Mouse (Mus musculus): ENCODE measurements around the gene Gja10. TPM values are rescaled to one million over a fixed set of nuclear protein-coding genes. Genes with fewer than 3 reads are reported as not detected.

Gja10 gene
- polyA plus RNA-seq, 1 experiment = not detected

DNA sequence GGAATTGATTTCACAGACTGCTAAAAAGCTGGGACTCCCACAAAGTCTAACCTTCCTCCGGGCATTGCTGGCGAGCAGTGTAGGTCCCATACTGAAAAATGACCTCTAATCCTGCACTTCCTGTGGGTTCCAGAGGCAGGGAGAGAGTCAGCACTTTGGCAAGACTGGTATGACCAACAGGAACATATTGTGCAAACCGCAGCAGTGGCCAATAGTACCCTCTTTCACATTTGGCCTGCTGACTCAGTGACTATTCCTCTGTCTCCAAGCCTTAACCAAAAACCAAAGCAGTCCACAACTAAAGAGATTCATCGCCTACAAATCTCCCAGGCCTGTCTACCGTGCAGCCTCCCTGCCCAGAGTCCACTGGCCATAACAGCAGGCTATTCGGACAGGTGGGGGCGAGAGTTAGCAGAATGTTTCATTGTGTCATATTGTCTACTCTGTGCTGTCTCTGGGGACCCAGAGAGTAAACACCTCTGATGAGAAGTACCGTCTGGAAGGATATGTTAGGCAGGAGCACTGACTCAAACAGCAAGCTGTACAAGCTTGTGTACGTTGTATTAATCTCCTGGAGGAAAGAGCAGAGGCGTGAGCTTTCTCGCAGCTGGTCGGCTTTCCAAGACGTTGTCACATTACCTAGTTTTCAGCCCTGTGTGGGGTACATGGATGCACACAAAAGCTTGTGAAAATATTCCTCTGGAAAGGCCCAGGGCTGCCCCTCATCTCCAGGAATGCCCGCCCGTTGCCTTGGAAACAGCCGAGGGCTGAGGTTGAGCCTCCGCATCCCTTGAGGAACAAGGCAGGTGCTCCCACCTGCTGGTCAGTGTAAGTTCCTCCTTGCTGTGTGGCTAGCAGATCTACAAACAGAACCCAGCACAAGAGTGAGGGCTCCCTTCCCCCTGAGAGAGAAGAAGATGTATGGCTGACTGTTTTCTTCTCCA, 32.3 kb downstream of the Gja10 start:
- TF ChIP-seq GATA1 (IDR thresholded peaks at IDR 0.05; ENCODE audit: low read length) = no peak

DNA sequence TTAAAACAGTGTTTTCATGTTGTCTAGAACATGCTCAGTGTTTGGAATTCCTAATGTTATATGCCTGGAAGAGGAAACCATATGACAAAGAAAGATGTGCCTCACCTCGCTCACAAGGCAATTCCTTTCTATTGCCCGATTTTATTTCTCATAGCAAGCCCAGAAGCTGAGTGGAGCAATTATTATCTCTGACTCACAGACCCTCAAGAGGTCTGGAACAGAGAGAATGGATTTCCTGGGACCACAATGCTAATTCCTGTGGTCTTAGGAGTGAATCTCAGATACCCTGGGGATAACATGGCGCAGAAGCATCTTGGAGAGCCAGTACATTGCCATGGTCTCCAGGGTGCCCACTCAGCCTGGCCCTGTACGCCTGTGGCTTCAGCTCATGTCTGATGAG, 33.5 kb downstream of the Gja10 start:
- no peak for TF ChIP-seq GATA1 (IDR thresholded peaks at IDR 0.05; ENCODE audit: low read length)

DNA sequence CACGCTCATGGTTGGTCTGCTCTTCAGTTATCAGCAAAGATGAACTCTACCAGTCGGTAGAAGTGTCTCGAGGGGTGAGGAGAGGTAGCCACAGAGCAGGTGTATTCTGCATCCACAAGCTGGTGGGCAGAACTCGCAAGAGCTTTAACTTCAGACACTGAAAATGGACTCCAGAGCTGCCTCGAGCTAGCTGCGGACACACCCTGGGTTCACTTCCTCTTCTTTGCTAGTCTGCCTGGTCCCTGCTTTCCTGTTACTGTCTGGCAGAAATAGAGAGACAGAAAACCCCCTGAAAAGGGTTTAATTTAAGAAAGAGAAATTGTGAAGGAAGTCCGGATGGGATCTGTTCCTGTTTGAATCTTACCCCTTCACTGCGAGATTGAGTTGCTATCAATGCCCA, 37.6 kb downstream of the Gja10 start:
- TF ChIP-seq GATA1 (IDR thresholded peaks at IDR 0.05; ENCODE audit: low read length) = no peak

DNA sequence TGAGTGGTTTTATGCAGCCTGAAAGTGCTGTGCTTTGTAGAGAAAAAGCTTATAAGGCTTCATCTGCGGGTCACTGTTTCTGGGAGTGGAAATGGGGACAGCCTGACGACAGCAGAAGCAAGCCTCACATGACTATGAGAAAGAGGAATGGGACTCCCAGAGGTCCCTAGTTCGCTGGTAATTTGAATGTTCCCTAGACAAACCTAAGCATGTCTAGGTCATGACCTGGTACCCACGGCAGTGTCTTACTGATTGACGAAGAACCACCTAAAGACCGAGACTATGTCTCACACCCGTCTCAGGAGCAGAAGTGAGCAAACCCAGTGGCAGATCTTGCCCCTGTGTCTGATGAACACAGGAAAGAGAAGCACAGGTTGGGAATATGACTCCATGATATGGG, 38.1 kb downstream of the Gja10 start:
- TF ChIP-seq GATA1 (IDR thresholded peaks at IDR 0.05; ENCODE audit: low read length) = no peak

DNA sequence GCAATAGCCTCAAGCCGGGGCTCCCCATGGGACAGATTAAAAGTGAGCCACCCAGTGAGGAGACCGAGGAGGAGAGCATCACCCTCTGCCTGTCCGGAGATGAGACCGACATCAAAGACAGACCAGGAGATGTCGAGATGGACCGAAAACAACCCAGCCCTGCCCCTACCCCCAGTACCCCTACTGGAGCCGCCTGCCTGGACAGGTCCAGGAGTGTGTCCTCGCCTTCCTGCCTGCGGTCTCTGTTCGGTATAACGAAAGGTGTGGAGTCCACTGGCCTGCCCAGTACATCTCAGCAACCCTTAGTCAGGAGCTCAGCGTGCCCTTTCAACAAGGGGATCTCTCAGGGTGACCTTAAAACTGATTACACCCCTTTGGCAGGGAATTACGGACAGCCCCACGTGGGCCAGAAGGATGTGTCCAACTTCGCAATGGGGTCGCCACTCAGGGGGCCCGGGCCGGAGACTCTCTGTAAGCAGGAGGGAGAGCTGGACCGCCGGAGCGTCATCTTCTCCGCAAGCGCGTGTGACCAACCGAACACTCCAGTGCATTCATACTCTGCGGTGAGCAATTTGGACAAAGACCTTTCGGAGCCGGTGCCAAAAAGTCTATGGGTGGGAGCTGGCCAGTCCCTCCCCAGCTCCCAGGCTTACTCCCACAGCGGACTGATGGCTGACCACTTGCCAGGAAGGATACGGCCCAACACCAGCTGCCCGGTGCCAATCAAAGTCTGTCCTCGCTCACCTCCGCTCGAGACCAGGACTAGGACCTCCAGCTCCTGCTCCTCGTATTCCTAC, 40.0 kb downstream of the Gja10 start:
- no peak for TF ChIP-seq GATA1 (IDR thresholded peaks at IDR 0.05; ENCODE audit: low read length)

DNA sequence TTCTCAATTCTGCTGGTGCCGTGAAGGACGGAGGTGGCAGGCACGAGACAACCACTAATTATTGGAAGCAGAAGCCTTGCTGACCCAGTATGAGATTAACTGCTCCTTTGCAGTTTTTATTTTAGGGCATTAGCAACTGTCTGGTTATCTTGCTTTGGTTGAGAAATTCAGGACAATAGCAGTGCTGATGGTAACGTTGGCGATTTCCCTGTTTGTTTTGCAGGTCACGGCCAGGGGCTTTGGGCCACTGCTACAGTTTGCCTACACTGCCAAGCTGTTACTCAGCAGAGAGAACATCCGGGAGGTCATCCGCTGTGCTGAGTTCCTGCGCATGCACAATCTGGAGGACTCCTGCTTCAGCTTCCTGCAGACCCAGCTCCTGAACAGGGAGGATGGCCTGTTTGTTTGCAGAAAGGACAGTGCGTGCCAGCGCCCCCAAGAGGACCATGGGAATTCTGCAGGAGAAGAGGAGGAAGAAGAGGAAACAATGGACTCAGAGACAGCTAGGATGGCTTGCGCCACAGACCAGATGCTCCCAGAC, 40.9 kb downstream of the Gja10 start:
- no peak for TF ChIP-seq GATA1 (IDR thresholded peaks at IDR 0.05; ENCODE audit: low read length)

DNA sequence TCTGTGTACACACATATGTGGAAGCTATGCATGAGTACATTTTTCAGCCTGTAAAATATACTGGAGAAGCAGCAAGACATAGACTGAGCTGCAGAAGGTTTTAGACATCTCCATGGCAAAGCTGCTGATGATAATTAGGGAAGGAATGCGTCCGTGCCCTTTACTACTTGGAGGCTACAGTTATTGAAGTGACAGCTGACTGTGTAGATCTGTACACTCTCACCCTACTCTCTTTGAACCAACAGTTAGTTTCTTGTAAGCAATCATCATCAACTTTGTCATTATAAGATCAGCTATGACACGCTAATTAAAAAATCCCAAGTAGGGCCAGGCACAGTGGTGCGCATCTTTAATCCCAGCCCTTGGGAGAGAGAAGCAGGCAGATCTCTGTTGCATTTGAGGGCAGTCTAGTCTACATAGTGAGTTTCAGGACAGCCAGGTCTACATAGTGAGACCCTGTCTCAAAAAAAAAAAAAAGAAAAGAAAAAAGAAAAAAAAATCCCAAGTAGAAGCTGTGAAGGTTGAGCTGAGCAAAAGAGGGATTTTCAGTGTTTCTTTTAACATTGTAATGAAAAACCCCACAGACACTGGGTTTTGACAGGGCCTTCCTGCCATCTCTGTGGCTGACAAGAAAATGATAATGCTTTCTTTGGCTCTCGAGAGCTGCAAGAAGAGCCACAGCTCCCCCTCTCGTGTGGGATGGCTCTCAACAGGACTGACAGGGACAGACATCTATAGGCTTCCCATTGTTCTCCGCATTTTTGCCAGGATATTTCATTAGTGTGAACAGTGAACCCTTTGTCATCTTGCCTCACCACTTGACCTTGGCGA, 41.6 kb downstream of the Gja10 start:
- TF ChIP-seq GATA1 (IDR thresholded peaks at IDR 0.05; ENCODE audit: low read length) = no peak

DNA sequence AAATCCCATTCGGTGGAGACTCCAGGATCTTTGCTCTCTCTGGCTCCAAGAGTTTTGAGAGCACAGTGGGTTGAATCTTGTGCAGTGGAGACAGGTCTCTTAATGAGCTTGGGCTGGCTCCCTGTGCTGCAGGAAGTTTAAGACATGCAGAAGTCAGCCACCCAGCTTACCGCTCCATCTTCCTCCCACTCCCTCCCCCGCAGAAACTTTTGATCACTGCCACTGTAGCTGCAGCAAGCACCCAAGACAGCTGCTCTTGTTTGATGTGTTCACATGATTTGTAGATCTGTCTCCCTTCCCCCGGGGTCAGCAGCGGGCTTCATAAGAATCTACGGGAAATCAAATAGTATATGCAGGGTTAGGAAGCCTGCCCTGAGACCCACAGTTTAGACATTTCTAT, 42.3 kb downstream of the Gja10 start:
- TF ChIP-seq GATA1 (IDR thresholded peaks at IDR 0.05; ENCODE audit: low read length) = no peak

DNA sequence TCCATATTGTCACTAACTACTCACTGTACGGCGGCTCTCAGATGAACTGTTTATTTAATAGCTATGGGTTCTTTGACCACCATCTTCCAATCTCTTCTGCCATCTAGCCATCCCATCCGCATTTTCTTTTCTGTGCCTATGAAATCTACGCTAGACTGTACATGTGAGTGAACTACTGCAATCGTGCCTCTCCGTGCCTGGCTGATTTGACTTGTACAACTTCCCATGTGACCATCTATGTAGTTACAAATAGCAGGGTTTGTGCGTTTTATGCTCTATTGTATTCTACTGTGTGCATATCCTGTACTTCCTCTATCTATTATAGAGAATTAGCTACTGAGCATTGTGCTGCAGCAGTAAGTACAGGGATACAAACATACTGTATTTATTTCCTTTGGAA, 47.1 kb downstream of the Gja10 start:
- no peak for TF ChIP-seq GATA1 (IDR thresholded peaks at IDR 0.05; ENCODE audit: low read length)

DNA sequence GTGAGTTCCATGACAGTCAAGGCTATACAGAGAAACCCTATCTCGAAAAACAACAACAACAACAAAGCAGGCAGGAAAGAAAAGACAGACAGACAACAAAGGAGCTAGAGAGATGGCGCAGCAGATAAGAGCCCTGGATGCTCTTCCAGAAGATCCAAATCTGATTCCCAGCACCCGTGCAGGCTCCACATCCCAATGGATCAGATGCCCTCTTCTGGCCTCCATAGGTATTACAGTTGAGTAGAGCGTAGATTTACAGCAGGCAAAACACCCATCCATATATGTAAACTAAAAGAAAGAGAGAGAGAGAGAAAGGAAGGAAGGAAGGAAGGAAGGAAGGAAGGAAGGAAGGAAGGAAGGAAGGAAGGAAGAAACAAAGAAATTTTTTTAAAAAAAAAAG, 51.2 kb downstream of the Gja10 start:
- TF ChIP-seq GATA1 (IDR thresholded peaks at IDR 0.05; ENCODE audit: low read length) = no peak

DNA sequence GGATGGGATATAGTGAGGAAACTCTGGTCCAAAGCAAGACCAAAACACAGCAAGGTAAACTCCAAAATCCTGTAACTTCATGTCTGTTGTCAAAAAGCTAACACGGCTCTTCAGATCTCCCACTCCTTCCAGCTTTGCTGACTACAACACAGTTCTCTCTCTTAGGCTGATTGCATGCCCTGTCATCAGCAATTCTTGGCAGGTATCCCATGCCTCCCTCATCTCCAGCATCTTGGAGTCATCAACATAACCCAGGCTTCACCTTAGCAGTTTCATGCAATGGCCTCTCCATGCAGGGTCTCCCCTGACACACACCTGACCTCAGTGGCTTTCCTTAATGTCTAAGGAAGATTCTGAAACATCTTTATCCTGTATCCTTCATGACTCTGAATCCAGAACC, 53.4 kb downstream of the Gja10 start:
- TF ChIP-seq GATA1 (IDR thresholded peaks at IDR 0.05; ENCODE audit: low read length) = no peak

Other genes starting within 250 kb of the Gja10 start
- gene Casp8ap2, start 12.7 kb upstream of the Gja10 start, polyA plus RNA-seq (2012) = 5.7 and 6.0 TPM in 2 replicates
- 3.5 and 3.7 TPM in 2 replicates for gene Mdn1, start 54.4 kb upstream of the Gja10 start, polyA plus RNA-seq (2012)
- gene Lyrm2, start 197.5 kb upstream of the Gja10 start, polyA plus RNA-seq (2012) = 1.1 and 2.3 TPM in 2 replicates